Mouse (Mus musculus) large intestine, adult 2 months (tissue): Measurements from ENCODE around the gene Vcp. TPM values are rescaled to one million over a fixed set of nuclear protein-coding genes. Genes with fewer than 3 reads are reported as not detected.
A peak's percentile ranks its signal among the peaks of the same experiment; 100 is the strongest.

Experiments used
- DNase-seq: peaks from one replicate; pipeline ENCODE4 v3.0.0-alpha.2; 2012; ENCODE audit warnings: low read depth, low spot score
- WGBS: fragments of 180-500 bp; shearing (Covaris S2); methylation state at CpG from one replicate; pipeline ENCODE4 v1.1.7; 2018; 5-methylcytosine and 5-hydroxymethylcytosine counted together
- polyA plus RNA-seq: library from polyadenylated mRNA; depleted of rRNA; stranded (reverse); fragments of >200 nt; gene quantifications from 2 replicates; pipeline ENCODE4 v1.2.3, GENCODE M21; 2012

The Vcp gene
- polyA plus RNA-seq, 1 experiment, result 96.9 TPM

DNA sequence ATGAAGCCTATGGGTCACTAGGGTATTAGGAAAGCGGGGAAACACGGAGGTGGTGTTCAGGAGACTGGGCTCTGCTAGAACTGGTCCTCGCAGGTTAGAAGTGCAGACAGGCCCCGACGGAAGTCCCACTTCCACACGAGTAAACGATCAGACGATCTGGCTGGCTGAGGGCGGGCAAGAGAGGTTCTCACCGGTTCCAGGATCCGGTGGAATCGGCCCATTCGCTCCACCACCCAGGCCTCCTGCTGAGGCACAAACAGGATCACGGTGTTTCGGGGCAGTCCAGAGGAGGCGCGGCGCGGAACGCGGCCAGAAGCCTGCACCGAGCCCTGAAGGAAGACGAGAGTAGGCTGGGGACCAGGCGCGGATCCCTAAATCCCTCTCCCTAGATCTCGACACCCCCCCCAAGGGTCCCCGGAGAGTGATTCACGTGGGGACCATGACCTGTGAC, 30.5 kb upstream of the Vcp start:
- DNase-seq, result no peak
- 1% methylated on average over 28 of the region's 28 CpGs for WGBS

DNA sequence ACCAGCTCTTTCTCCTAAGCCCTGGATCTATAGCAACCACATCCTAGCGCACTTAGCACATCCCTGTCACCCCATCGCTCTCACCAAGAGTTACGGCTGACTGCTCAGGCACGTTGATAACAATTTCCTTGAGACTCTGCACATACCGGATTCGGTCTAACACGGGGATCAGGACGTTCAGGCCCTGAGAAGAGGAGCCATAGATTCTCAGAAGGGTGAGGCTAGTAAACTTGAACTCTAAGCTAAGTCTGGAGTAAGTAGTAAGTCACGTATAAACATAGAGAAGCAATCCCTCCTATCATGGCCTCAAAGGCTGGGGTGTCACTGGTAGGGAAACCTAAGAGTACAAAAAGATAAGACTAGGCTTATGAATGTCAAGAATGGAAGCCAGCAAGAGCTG, 30.0 kb upstream of the Vcp start:
- whole genome bisulfite sequencing, result 64% methylated on average over 9 of the region's 9 CpGs
- DNase-seq, result no peak

GRCm38 (mm10) chr4:43029749-43030148, 29.4 kb upstream of the Vcp start:
- no peak for DNase-seq
- 89% methylated on average over 9 of the region's 9 CpGs for WGBS

DNA sequence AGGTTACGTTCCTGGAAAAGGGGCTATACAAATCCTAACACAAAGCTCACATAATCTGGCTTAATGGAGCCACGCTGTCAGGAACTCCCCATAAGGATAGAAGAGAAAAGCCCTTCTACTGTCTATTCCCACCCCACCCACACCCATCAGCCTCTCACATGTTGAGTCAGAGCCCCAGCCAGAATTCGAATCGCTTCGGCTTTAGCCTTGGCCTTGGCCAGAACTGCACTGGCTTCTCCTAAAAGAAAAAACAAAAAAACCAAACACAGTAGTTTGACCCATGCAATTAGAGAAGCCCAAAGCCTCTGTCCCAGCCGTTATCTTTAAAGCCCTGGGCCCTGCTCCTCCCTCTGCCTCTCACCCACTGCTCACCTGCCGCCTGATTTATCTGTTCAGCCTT, 28.8 kb upstream of the Vcp start:
- 91% methylated on average over 7 of the region's 7 CpGs for WGBS

DNA sequence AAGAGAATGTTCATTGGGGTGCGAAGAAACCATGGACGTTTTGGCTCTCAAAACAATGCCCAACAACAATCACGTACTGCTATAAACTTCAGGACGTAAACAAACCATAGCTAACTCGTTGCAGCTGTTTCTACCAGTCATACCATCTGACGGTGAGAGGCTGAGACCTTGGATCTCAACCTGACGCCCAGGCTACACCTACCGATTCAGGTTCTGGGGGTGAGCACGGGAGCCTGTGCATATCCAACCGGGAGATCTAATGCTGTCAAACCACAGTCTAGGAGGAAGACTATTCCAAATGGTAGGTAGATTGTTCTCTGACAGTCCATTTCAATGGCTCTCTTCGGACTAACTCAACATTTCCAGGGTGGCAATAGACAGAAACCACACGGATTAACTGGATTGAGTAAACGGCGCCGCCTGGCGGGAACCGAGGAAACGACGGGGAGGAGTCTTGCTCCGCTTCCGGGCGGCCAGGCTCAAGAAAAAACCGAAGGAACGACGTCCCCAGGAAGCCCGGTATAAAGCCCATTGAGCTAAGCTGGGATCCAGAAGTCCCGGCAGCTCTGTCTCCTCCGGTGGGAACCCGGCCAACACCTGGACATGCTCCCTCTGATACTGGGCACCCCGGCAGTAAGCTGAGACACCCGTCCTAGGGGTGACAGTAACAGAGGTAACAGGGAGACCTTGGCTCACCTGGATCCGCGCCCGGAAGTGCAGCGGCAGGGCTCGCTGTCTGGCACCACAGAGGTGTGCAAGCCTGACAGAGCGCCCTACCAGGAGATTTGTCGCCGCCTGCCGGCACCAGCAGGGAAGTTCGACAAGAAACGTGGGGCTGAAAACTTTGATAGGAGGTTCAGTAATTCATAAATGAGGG, 25.0 kb upstream of the Vcp start, which contains the start of gene Pigo:
TSS of gene Pigo (minus strand) at position 736 of the 877 bp plus-strand sequence.
- DNase-seq, result peak; percentile 86
- 3% methylated on average over 42 of the region's 42 CpGs for WGBS

More for the DNA sequence above, 28.8 kb upstream of the Vcp start:
- no peak for DNase-seq

GRCm38 (mm10) chr4:43024673-43025072, 24.4 kb upstream of the Vcp start:
- DNase-seq, result no peak
- 71% methylated on average over 14 of the region's 14 CpGs for WGBS

DNA sequence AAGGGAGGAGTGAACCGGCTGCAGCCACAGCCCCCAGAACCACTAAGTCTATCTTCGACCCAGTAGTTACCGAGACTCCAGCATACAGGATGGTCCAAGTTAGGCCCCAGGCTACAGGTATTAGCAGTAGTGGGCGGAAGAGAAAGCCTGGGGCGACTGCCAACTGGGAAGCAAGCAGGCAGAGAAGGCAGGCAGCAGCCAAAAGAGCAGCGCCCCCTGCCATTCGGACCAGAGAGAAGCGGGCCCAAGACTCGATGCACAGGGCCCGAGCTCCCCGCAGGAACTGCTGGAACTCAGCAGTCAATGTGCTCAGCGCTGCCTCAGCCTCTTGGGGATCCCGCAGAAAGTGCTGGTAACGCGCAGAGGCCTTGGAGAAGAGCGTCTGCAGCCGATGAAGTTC, 21.0 kb upstream of the Vcp start:
- WGBS, result 85% methylated on average over 17 of the region's 17 CpGs
- no peak for DNase-seq

DNA sequence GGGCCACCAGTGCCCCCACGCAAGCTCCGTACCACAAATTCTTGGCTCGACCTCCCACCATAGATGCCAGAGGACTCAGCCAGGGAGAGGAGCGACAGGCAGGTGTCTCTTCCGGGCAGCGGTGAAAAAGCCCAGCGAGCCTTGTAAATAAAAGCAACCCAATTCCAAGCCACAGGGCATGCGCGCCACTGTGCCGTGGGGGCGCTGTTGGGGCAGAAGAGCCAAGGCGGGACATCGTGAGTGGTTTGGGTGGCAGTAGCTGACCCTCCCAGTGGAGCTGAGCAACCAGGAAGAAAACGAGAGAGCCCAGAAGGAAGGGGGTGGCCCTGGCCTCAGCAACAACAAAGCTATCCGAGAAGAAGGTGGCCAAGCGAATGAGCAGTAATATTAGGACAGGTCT, 20.6 kb upstream of the Vcp start:
- 91% methylated on average over 16 of the region's 16 CpGs for WGBS
- DNase-seq, result no peak

DNA sequence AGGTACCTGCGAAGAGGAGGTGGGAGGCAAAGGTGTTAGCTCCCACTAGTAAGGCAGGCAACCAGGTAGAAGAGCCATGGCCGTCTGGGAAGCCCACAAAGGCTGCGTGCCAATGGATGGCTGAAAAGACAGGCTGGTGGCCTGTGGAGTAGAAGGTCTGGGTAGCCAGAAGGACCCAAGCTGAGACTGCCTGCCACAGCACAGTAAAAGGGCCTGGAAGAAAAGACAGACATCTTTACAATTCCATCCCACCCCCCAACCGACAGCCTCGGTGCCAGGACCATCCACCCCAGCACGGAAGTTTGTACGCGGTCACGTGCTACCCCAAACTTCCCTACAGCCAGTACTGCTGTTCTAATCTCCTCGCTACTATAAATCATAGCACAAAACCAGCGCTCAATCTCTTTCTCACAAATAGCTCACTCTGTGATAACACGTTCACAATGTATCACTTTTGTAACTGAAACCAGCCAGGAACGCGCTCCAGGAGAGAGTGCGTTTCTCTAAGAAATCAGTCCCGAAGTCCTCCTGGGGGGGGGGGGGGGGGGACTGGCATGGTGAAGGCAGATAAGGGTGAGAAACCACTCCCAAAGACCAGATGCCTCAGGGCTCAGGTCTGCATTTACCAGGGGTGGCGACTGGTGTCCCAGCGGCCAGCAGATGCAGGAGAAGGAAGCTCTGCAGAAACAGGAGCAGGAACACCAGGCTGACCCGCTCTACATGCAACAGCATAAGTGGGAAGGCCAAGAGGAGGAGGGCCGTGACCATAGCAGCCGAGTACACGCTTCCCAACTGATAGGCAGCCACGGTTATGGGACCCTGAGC, 19.5 kb upstream of the Vcp start:
- DNase-seq, result no peak
- WGBS, result 97% methylated on average over 23 of the region's 23 CpGs

- 91% methylated on average over 10 of the region's 10 CpGs for WGBS
- no peak for DNase-seq
Measured at GRCm38 (mm10) chr4:43019176-43019575, 18.9 kb upstream of the Vcp start.

DNA sequence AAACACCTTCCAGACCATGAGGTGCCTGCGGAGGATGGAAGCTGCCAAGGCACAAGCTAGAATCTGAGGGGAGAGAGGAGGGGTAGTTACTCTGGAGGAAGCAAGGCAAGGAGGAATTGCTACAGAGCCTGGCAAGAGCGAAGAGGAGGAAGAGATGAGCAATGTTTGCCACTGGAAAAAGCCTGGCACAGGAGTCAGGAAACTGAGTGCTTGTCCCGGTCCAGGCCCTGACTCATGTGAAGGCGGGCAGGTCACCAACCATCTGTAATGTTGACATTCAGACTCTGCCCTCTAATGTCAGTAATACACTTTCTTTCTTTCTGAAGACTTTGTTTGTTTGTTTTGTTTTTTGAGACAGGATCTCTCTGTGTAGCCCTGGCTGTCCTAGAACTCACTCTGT, 17.8 kb upstream of the Vcp start:
- WGBS, result 81% methylated on average over 4 of the region's 4 CpGs
- no peak for DNase-seq

DNA sequence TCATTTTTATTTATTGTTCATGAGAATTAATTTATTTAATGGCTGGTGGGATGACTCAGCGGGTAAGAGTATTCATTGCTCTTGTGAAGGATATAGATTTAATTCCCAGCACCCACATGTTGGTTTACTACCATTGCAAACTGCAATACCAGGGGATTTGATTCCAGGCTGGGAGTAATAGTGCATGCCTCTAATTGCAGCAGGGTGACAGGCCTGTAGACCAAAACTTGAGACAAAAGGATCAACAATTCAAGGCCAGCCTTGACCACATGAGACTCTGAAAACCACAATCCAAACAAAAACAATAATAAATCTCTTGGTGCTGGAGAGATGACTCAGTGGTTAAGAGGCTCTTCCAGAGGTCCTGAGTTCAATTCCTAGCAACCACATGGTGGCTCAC, 11.8 kb upstream of the Vcp start:
- WGBS, result 83% methylated on average over 1 of the region's 1 CpGs
- no peak for DNase-seq

DNA sequence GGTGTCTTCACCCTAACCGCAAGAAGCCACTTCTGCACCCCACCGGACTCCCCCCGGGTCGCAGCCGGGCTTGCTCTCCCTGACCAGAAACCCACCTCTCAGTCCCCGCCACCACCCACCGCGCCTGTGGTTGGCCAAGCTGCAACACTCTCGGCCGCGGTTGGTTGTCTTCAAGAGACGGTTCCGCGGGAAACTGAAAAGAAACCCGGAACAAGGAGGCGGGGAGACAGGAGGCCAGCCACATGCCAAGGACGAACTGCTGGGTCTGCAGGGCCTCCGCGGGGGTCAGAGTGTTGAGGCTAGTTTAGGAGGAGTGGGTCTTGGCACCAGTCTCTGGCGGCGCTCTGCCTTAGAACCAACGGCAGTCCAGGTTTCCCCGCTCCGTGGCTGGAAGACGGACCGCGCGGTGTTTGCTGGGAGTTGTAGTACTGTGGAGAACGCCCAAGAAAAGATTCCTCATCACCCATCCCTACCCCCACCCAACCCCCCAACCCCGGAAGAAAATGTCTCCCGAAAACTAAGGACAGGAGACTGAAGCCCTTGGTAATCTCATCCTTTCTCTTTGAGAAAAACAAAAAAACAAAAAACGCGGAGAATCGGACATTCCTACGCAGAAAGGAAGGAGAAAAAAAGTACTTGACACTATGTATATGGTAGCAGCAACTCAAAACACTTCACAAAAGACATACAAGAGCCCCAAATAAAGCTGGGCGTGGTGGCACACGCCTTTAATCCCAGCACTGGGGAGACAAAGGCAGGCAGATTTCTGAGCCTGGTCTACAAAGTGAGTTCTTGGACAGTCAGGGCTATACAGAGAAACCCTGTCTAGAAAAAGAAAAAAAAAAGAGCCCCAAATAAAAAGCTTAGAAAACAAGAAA, 10.1 kb upstream of the Vcp start, which contains the start of gene Fancg:
TSS of gene Fancg (minus strand) at position 346 of the 878 bp plus-strand sequence.
- under 1% methylated on average over 37 of the region's 37 CpGs for WGBS
- DNase-seq, result no peak

DNA sequence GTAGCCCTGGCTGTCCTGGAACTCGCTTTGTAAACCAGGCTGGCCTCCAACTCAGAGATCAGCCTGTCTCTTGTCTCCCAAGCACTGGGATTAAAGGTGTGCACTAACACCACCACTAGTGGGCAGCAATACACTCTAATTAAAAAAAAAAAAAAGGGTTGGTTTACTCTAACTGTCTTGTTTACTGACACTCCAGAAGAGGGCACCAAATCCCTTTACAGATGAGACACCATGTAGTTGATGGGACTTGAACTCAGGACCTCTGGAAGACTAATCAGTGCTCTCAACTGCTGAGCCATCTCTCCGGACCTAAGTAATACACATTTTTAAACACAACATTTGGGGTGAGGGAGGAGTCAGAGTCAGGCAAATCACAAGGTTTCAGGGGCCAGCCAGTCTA, 5.5 kb upstream of the Vcp start:
- WGBS, result 47% methylated on average over 2 of the region's 2 CpGs
- no peak for DNase-seq

DNA sequence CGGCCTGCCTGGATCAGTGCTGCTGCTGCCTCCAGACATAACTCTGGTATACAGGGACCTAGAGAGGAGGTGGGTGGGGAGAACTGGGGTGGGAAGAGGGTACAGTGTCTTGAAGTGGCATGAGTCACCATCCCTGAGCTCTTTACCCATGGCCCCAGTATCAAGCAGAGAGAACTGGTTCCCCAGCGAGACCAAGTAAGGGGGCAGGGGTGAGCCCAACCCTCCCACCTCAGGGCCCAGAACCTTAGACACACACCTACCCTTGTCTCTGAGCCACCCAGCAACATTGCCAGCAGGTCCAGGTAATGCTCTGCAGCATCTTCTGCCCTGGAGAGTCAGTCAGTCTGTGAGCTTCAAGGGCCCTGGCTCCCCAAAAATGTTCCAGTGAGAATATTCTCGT, 4.6 kb upstream of the Vcp start:
- 90% methylated on average over 3 of the region's 3 CpGs for WGBS
- no peak for DNase-seq

DNA sequence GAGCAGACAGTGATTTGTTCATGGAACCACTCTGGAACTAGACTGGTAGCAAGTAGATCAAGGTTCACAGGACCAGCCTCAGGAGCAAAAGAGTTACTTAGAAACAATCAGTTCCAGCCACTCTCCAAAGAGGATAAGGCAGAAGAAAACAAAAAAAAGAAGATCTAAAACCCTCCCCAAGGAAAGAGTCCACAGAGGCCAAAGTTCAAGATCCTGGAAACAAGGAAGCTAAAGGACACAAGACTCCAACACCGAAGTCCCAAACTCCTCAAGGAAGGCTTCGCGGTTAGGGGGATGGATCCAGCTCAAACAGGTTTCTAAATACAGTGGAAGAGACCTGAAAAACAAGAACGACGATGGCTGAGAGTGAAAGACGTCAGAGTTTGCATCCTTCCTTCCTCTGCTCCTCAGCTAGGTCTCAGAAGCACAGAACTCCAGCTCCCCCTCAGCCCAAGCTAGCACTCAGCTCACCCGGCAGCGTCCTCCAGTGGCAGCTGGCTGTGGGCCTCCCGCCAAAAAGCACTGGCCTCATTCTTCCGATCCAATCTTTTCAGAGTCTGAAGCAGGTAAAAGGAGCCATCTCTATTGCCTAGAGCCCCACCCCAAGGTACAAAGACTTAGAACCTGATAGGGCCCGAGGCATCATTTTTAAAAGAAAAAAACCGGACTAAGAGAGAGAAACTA, 2.6 kb upstream of the Vcp start:
- DNase-seq, result no peak
- WGBS, result 55% methylated on average over 12 of the region's 12 CpGs

- WGBS, result 70% methylated on average over 2 of the region's 2 CpGs
- no peak for DNase-seq
Measured at GRCm38 (mm10) chr4:43001272-43001671, 965 bp upstream of the Vcp start.

- under 1% methylated on average over 51 of the region's 51 CpGs for WGBS
- no peak for DNase-seq
Measured at GRCm38 (mm10) chr4:42999451-43000140, 711 bp downstream of the Vcp start.

DNA sequence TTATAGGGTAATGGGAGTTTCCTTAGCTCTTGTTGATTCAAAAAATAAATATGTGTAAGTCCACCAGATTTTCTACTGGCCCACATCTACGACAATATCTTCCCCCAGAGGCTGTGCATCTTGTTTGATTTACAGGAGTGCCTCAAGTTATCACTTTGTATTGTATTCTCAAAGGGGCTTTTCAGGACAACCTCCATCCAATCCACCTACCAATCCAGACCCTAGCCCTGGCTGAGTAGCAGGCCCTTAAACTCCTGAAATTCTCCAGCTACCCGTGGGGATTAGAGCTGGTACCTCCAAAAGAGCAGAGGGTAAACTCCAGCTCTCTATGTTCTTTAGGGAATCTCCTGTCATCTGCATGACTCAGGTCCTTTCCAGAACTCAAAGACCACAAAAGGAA, 2.3 kb downstream of the Vcp start:
- 16% methylated on average over 2 of the region's 2 CpGs for WGBS
- DNase-seq, result no peak
